Mouse (Mus musculus) intestine, postnatal 0 days (tissue): Measurements from ENCODE around the gene Cd7. TPM values are rescaled to one million over a fixed set of nuclear protein-coding genes. Genes with fewer than 3 reads are reported as not detected.
"Not testable (repeated sequence)": the region's sequence is repeated elsewhere in the genome, so short reads cannot be mapped to it uniquely, and the experiment has no call there.

Experiments used
- ATAC-seq: fragments of 200-750 bp; cut with Nextera tagmentation; 2 replicates; pipeline ENCODE4 v1.8.0; 2017; ENCODE audit warnings: mild to moderate bottlenecking, moderate TSS enrichment, moderate library complexity
- H3K27ac ChIP-seq: fragments of 300-500 bp; sonication (generic); 2 replicates; pipeline ENCODE4 v1.5.1; 2014; ENCODE audit warnings: mild to moderate bottlenecking, low read depth, low read length, moderate library complexity
- H3K27me3 ChIP-seq: fragments of 300-500 bp; sonication (generic); replicated peaks from 2 replicates; pipeline ENCODE4 v1.6.1; 2014; ENCODE audit warnings: low read length, mixed read lengths; ENCODE audit not compliant: control insufficient read depth, insufficient read depth
- H3K36me3 ChIP-seq: fragments of 300-500 bp; sonication (generic); 2 replicates; pipeline ENCODE4 v1.6.1; 2014; ENCODE audit warnings: mild to moderate bottlenecking, moderate library complexity; ENCODE audit not compliant: control insufficient read depth, insufficient read depth
- H3K4me1 ChIP-seq: fragments of 300-500 bp; sonication (generic); replicated peaks from 2 replicates; pipeline ENCODE4 v1.6.1; 2014; ENCODE audit warnings: antibody characterized with exemption, low read length, mixed read lengths; ENCODE audit not compliant: control insufficient read depth, insufficient read depth
- H3K4me2 ChIP-seq: fragments of 300-500 bp; sonication (generic); replicated peaks from 2 replicates; pipeline ENCODE4 v1.6.1; 2014; ENCODE audit warnings: low read depth, mild to moderate bottlenecking, moderate library complexity
- H3K4me3 ChIP-seq: fragments of 300-500 bp; sonication (generic); 2 replicates; pipeline ENCODE4 v1.5.1; 2014; ENCODE audit warnings: low read depth, low read length
- H3K9ac ChIP-seq: fragments of 300-500 bp; sonication (generic); 2 replicates; pipeline ENCODE4 v1.6.1; 2014; ENCODE audit warnings: mild to moderate bottlenecking, low read depth, low read length
- H3K9me3 ChIP-seq: fragments of 300-500 bp; sonication (generic); 2 replicates; pipeline ENCODE4 v1.6.1; 2016; ENCODE audit warnings: mixed run types; ENCODE audit not compliant: control insufficient read depth
- CTCF ChIP-seq: sonication (generic); IDR thresholded peaks from 2 replicates; pipeline ENCODE4 v1.5.1; 2016; ENCODE audit warnings: low read depth, mild to moderate bottlenecking, control low read depth, antibody characterized with exemption, moderate library complexity
- WGBS: fragments of 180-500 bp; shearing (Covaris S2); extraction: QIAGEN DNeasy Blood & Tissue Kit; methylation state at CpG from one replicate; pipeline ENCODE4 v1.1.7; 2014; 5-methylcytosine and 5-hydroxymethylcytosine counted together
- polyA plus RNA-seq: library from polyadenylated mRNA; unstranded; fragments of >200 nt; fragmentation: Nextera tagmentation; extraction: Ambion mirVana; gene quantifications from 2 replicates; pipeline ENCODE4 v1.2.1, GENCODE M21; 2015

Gene Cd7
- polyA plus RNA-seq, 1 experiment from 2014 or later = 2.2 TPM

- TF ChIP-seq CTCF = no peak
- H3K4me3 ChIP-seq = no peak overlapping the region
- ATAC-seq = no peak
- H3K4me1 ChIP-seq = 0 out of 2 replicates have a peak, but pooled peaks cover 16% of the 10 kb centered on the region
- no peak overlapping the region for H3K9ac ChIP-seq
- no peaks in the 10 kb centered on the region for H3K36me3 ChIP-seq
- H3K4me2 ChIP-seq = 0 out of 2 replicates have a peak overlapping the region, but pooled peaks have one; percentile 40
- no peaks in the 10 kb centered on the region for H3K9me3 ChIP-seq
- no peaks in the 10 kb centered on the region for H3K27me3 ChIP-seq
- H3K27ac ChIP-seq = peak overlapping the region; percentile 50
- WGBS = 36% methylated on average over 8 of the region's 8 CpGs
These were observed 22.4 kb upstream of the Cd7 start for GRCm38 (mm10) chr11:121061615-121062014.

- H3K36me3 ChIP-seq, H3K27me3 ChIP-seq, H3K9ac ChIP-seq, H3K4me3 ChIP-seq, ATAC-seq, H3K4me2 ChIP-seq, H3K9me3 ChIP-seq, H3K27ac ChIP-seq: not testable (repeated sequence)
- H3K4me1 ChIP-seq = peaks cover 20% of the 10 kb centered on the region
- 91% methylated on average over 6 of the region's 6 CpGs for WGBS
These were observed 21.3 kb upstream of the Cd7 start for GRCm38 (mm10) chr11:121060401-121061067.

GRCm38 (mm10) chr11:121059471-121059870 lies 20.3 kb upstream of the Cd7 start:
- Histone ChIP-seq H3K4me1 (peaks cover 20% of the 10 kb centered on the region), H3K4me2 (no peak overlapping the region), H3K9me3 (no peaks in the 10 kb centered on the region), H3K27ac (0 out of 2 replicates have a peak overlapping the region, but pooled peaks have one; percentile 94), H3K9ac (no peak overlapping the region), H3K4me3 (no peak overlapping the region), H3K27me3 (no peaks in the 10 kb centered on the region), H3K36me3 (no peaks in the 10 kb centered on the region)
- no peak for TF ChIP-seq CTCF
- WGBS = 93% methylated on average over 4 of the region's 4 CpGs
- no peak for ATAC-seq

- Histone ChIP-seq H3K36me3 (no peaks in the 10 kb centered on the region), H3K4me2 (no peak overlapping the region), H3K27ac (peak overlapping the region; percentile 94; the same call in 1 of the 2 replicates), H3K4me1 (peaks cover 20% of the 10 kb centered on the region), H3K4me3 (no peak overlapping the region), H3K9me3 (no peaks in the 10 kb centered on the region), H3K9ac (no peak overlapping the region), H3K27me3 (no peaks in the 10 kb centered on the region)
- ATAC-seq = no peak
- 88% methylated on average over 4 of the region's 4 CpGs for WGBS
- no peak for TF ChIP-seq CTCF
These were observed 19.7 kb upstream of the Cd7 start for GRCm38 (mm10) chr11:121058956-121059355.

- Histone ChIP-seq H3K4me1 (peaks cover 20% of the 10 kb centered on the region), H3K9me3 (no peaks in the 10 kb centered on the region), H3K4me3 (no peak overlapping the region), H3K4me2 (no peak overlapping the region), H3K27me3 (no peaks in the 10 kb centered on the region), H3K36me3 (no peaks in the 10 kb centered on the region), H3K27ac (peak overlapping the region; percentile 94), H3K9ac (no peak overlapping the region)
- TF ChIP-seq CTCF = no peak
- WGBS = 34% methylated on average over 5 of the region's 5 CpGs
- ATAC-seq = peak; percentile 94
These were observed 18.9 kb upstream of the Cd7 start for GRCm38 (mm10) chr11:121058122-121058521.

GRCm38 (mm10) chr11:121056536-121057236 lies 17.5 kb upstream of the Cd7 start:
- ATAC-seq = peak; percentile 20
- no peak overlapping the region for H3K4me2 ChIP-seq
- no peak overlapping the region for H3K4me3 ChIP-seq
- no peaks in the 10 kb centered on the region for H3K9me3 ChIP-seq
- H3K4me1 ChIP-seq = peaks cover 15% of the 10 kb centered on the region
- H3K27me3 ChIP-seq = no peaks in the 10 kb centered on the region
- peak overlapping the region; percentile 17; the same call in 1 of the 2 replicates for H3K9ac ChIP-seq
- no peak for TF ChIP-seq CTCF
- H3K27ac ChIP-seq = peak overlapping the region; percentile 94
- H3K36me3 ChIP-seq = no peaks in the 10 kb centered on the region
- WGBS = 29% methylated on average over 7 of the region's 7 CpGs
